Mouse (Mus musculus): ENCODE measurements at regions not wholly inside any gene's neighbourhood (a gene's known extent, or its start where the extent isn't known, plus 50 kb on each side); places are given as distances from the start of the nearest gene placed in this dataset.

GRCm38 (mm10) chr10:68353692-68354232 lies 75.2 kb upstream of the Arid5b start:
- Histone ChIP-seq H3K4me1 (replicated peaks; ENCODE audit: insufficient read depth, low read length) (peaks cover 6% of the 10 kb centered on the region), H3K4me2 (ENCODE audit: low read length) (peak overlapping the region; percentile 47), H3K4me3 (replicated peaks; ENCODE audit: low read depth, low read length) (0 out of 2 replicates have a peak overlapping the region, but pooled peaks have one; percentile 1), H3K27ac (peak overlapping the region; percentile 65), H3K36me3 (ENCODE audit: insufficient read depth, low read length) (no peaks in the 10 kb centered on the region), H3K9me3 (replicated peaks; ENCODE audit: low read length) (no peaks in the 10 kb centered on the region), H3K27me3 (ENCODE audit: insufficient read depth, low read length) (no peaks in the 10 kb centered on the region), H3K9ac (ENCODE audit: low read depth, low read length) (0 out of 2 replicates have a peak overlapping the region, but pooled peaks have one; percentile 5)
- ATAC-seq (replicated peaks; ENCODE audit: low FRiP score, low read depth) (no peak), DNase-seq (ENCODE audit: low spot score) (peak; percentile 63)
- WGBS = 15% methylated on average over 18 of the region's 18 CpGs
- TF ChIP-seq CTCF (IDR thresholded peaks at IDR 0.05; ENCODE audit: low read depth) = no peak

DNA sequence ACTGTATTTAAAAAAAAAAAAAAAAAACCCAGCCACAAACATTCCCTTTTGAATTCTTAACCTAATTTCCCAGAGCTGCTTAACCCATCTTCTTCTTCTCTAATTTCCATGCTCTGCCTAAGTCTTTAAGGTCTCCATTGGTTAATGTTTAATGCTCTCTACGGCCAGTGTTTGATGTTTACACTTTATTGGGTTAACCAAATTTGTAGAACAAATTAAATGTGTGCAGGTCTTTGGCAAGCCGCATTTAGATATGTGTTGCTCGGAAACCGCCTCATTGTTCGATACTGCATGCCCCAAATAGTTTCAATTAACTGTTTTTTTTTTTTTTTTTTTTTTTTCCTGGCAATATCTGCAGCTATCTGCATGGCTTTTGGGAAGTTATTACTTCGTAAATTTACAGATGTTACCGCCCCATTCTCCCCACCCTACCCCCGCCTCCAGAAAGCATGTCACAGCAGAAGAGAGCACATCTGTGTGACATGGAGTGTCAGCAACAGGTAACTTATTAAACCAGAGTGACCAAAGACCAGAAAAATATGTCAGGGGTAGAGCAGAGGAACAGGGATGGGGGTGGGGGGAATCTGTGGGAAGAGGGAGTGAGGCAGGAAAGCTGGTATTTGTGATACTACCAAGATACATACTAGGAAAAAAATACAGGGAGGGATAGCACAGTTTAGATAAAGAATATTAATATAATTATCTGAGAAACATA lies 73.5 kb upstream of the Arid5b start:
- ATAC-seq (replicated peaks; ENCODE audit: low FRiP score, low read depth) = peak; percentile 44; the same call in 1 of the 2 replicates
- Histone ChIP-seq H3K4me2 (ENCODE audit: low read length) (peak overlapping the region; percentile 23; the same call in 1 of the 2 replicates), H3K27ac (peak overlapping the region; percentile 62)

DNA sequence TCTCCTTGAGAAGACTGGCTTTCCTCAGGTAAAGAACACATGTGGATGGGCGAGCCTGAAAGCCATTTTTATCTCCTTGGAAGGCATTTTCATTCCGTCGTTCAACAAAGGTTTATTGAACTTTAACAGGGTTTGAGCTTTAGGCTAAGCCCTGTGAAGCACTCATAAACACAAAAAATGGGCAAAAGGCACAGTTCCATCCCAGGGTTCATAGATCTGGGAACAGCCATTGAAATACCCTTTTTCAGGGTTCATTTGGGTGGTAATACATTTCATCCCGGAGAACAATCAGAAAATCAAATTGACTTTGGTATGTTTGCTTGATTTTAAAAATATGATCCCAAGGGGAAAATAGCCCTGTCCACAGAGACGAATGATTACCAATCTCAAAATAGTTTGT lies 72.9 kb upstream of the Arid5b start:
- Histone ChIP-seq H3K9me3 (replicated peaks; ENCODE audit: low read length) (no peaks in the 10 kb centered on the region), H3K27me3 (ENCODE audit: insufficient read depth, low read length) (no peaks in the 10 kb centered on the region), H3K27ac (peak overlapping the region; percentile 44; the same call in 1 of the 2 replicates), H3K4me3 (replicated peaks; ENCODE audit: low read depth, low read length) (no peak overlapping the region), H3K4me2 (ENCODE audit: low read length) (0 out of 2 replicates have a peak overlapping the region, but pooled peaks have one; percentile 23), H3K4me1 (replicated peaks; ENCODE audit: insufficient read depth, low read length) (peaks cover 8% of the 10 kb centered on the region; the same call in 1 of the 2 replicates), H3K9ac (ENCODE audit: low read depth, low read length) (no peak overlapping the region), H3K36me3 (ENCODE audit: insufficient read depth, low read length) (no peaks in the 10 kb centered on the region)
- TF ChIP-seq CTCF (IDR thresholded peaks at IDR 0.05; ENCODE audit: low read depth) = no peak
- WGBS = 50% methylated on average over 5 of the region's 5 CpGs
- ATAC-seq (replicated peaks; ENCODE audit: low FRiP score, low read depth) (no peak), DNase-seq (ENCODE audit: low spot score) (no peak)

More for the DNA sequence above, 73.5 kb upstream of the Arid5b start:
- Histone ChIP-seq H3K4me3 (replicated peaks; ENCODE audit: low read depth, low read length) (no peak overlapping the region), H3K9ac (ENCODE audit: low read depth, low read length) (no peak overlapping the region), H3K36me3 (ENCODE audit: insufficient read depth, low read length) (no peaks in the 10 kb centered on the region), H3K4me1 (replicated peaks; ENCODE audit: insufficient read depth, low read length) (peaks cover 10% of the 10 kb centered on the region), H3K27me3 (ENCODE audit: insufficient read depth, low read length) (no peaks in the 10 kb centered on the region), H3K9me3 (replicated peaks; ENCODE audit: low read length) (no peaks in the 10 kb centered on the region)
- DNase-seq (ENCODE audit: low spot score) = peak; percentile 23
- 46% methylated on average over 8 of the region's 8 CpGs for WGBS
- TF ChIP-seq CTCF (IDR thresholded peaks at IDR 0.05; ENCODE audit: low read depth) = no peak

DNA sequence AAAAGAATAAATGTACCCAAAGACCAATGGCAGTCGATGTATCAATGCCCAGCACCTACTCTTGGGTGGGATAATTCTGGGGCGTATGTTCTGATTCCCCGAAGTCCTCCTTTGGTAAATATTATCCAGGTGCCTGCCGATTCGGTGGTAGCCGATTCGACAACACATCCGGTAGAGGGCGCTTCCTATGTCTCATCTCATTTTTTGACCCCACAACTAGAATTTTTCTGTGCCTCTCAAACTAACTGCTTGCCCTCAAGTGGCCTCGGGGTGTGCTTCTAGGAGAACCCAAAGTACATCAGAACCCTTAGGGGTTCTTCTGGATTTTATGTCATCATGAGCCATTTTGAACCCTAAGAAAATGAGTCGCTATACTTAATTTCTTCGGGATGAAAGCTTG lies 72.3 kb upstream of the Arid5b start:
- no peak overlapping the region for H3K4me3 ChIP-seq (replicated peaks; ENCODE audit: low read depth, low read length)
- 0 out of 2 replicates have a peak overlapping the region, but pooled peaks have one; percentile 44 for H3K27ac ChIP-seq
- WGBS = 83% methylated on average over 12 of the region's 12 CpGs
- H3K4me1 ChIP-seq (replicated peaks; ENCODE audit: insufficient read depth, low read length) = peaks cover 14% of the 10 kb centered on the region; the same call in 1 of the 2 replicates
- no peaks in the 10 kb centered on the region for H3K9me3 ChIP-seq (replicated peaks; ENCODE audit: low read length)
- ATAC-seq (replicated peaks; ENCODE audit: low FRiP score, low read depth) (no peak), DNase-seq (ENCODE audit: low spot score) (no peak)
- H3K36me3 ChIP-seq (ENCODE audit: insufficient read depth, low read length) = no peaks in the 10 kb centered on the region
- H3K27me3 ChIP-seq (ENCODE audit: insufficient read depth, low read length) = no peaks in the 10 kb centered on the region
- no peak overlapping the region for H3K9ac ChIP-seq (ENCODE audit: low read depth, low read length)
- H3K4me2 ChIP-seq (ENCODE audit: low read length) = no peak overlapping the region
- no peak for TF ChIP-seq CTCF (IDR thresholded peaks at IDR 0.05; ENCODE audit: low read depth)

GRCm38 (mm10) chr10:68347806-68348205 lies 69.3 kb upstream of the Arid5b start:
- Histone ChIP-seq H3K9me3 (replicated peaks; ENCODE audit: low read length) (no peaks in the 10 kb centered on the region), H3K27me3 (ENCODE audit: insufficient read depth, low read length) (no peaks in the 10 kb centered on the region), H3K4me1 (replicated peaks; ENCODE audit: insufficient read depth, low read length) (peaks cover 21% of the 10 kb centered on the region; the same call in 1 of the 2 replicates), H3K27ac (no peak overlapping the region), H3K4me3 (replicated peaks; ENCODE audit: low read depth, low read length) (no peak overlapping the region), H3K4me2 (ENCODE audit: low read length) (no peak overlapping the region), H3K36me3 (ENCODE audit: insufficient read depth, low read length) (no peaks in the 10 kb centered on the region), H3K9ac (ENCODE audit: low read depth, low read length) (no peak overlapping the region)
- no peak for DNase-seq (ENCODE audit: low spot score)
- TF ChIP-seq CTCF (IDR thresholded peaks at IDR 0.05; ENCODE audit: low read depth) = no peak
- WGBS = 80% methylated on average over 7 of the region's 7 CpGs
- ATAC-seq (replicated peaks; ENCODE audit: low FRiP score, low read depth) = no peak

DNA sequence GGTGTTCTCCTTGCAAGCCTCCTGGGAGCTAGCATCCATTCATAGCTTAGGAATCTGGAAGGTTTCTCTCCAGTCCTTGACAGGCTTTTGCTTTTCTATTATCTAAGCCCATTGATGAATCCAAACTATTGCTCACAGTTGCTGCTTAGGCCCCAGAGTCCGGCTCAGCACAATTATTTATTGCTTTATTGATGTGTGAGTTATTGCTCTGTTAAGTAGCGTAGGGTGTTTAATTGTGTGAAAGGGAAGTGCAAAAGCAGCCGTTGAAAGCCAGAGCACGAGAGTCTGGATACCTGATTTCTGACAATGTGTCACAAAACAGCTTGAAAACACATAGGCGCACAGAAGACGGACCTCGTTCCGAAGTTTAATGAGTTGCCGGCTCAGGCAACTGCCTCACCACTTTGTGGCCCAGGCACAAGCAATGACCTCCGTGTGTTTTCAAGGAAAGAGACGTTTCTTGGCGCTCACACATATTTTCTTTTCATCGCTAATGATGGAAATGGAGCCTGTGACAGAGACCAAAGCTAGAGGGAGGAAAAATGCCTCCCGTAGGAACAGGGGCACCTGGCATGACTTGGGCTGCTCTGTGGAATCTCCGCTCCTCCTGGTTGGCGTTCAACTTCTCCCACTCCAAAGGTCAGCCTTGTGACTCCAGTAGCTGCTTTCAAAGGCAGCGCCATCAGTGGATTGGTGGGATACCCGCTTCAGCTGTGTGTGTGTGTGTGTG lies 66.6 kb upstream of the Arid5b start:
- no peak overlapping the region for H3K4me2 ChIP-seq (ENCODE audit: low read length)
- no peaks in the 10 kb centered on the region for H3K36me3 ChIP-seq (ENCODE audit: insufficient read depth, low read length)
- H3K27me3 ChIP-seq (ENCODE audit: insufficient read depth, low read length) = no peaks in the 10 kb centered on the region
- WGBS = 54% methylated on average over 18 of the region's 18 CpGs
- no peaks in the 10 kb centered on the region for H3K9me3 ChIP-seq (replicated peaks; ENCODE audit: low read length)
- DNase-seq (ENCODE audit: low spot score) = peak; percentile 21
- no peak overlapping the region for H3K4me3 ChIP-seq (replicated peaks; ENCODE audit: low read depth, low read length)
- no peak for TF ChIP-seq CTCF (IDR thresholded peaks at IDR 0.05; ENCODE audit: low read depth)
- no peak overlapping the region for H3K27ac ChIP-seq
- peak; percentile 59; the same call in 1 of the 2 replicates for ATAC-seq (replicated peaks; ENCODE audit: low FRiP score, low read depth)
- no peak overlapping the region for H3K9ac ChIP-seq (ENCODE audit: low read depth, low read length)
- peaks cover 21% of the 10 kb centered on the region; the same call in 1 of the 2 replicates for H3K4me1 ChIP-seq (replicated peaks; ENCODE audit: insufficient read depth, low read length)

Data from kidney, postnatal 0 days (tissue).